Mouse (Mus musculus): ENCODE results near the gene Ppl. TPM values are rescaled to one million over a fixed set of nuclear protein-coding genes. Genes with fewer than 3 reads are reported as not detected.

Ppl gene
- polyA plus RNA-seq, 1 experiment from 2014 or later, result 19.3 TPM

GRCm38 (mm10) chr16:5049182-5049773 lies 82.9 kb downstream of the Ppl start:
- Histone ChIP-seq H3K4me1 (ENCODE audit: control insufficient read depth, insufficient read depth, low read length) (peaks cover 16% of the 10 kb centered on the region), H3K36me3 (ENCODE audit: control insufficient read depth, insufficient read depth, low read length) (peaks cover 47% of the 10 kb centered on the region), H3K27me3 (replicated peaks; ENCODE audit: control insufficient read depth, insufficient read depth, low read length) (no peaks in the 10 kb centered on the region), H3K9me3 (ENCODE audit: control insufficient read depth, low read length) (no peaks in the 10 kb centered on the region), H3K27ac (replicated peaks; ENCODE audit: low read depth, low read length) (peak overlapping the region; percentile 93), H3K9ac (ENCODE audit: low read depth, low read length) (peak overlapping the region; percentile 88), H3K4me2 (ENCODE audit: low read depth, low read length) (peak overlapping the region; percentile 57), H3K4me3 (ENCODE audit: low read depth, low read length) (peak overlapping the region; percentile 86)
- DNase-seq (ENCODE audit: low spot score) (no peak), ATAC-seq (ENCODE audit: low read depth) (peak; percentile 34)
- under 1% methylated on average over 32 of the region's 38 CpGs for WGBS

GRCm38 (mm10) chr16:5045322-5045721 lies 86.9 kb downstream of the Ppl start:
- ATAC-seq (ENCODE audit: low read depth) (no peak), DNase-seq (ENCODE audit: low spot score) (no peak)
- H3K27me3 ChIP-seq (replicated peaks; ENCODE audit: control insufficient read depth, insufficient read depth, low read length), result no peaks in the 10 kb centered on the region
- H3K4me2 ChIP-seq (ENCODE audit: low read depth, low read length), result no peak overlapping the region
- H3K9ac ChIP-seq (ENCODE audit: low read depth, low read length), result no peak overlapping the region
- 91% methylated on average over 3 of the region's 3 CpGs for WGBS
- no peak overlapping the region for H3K27ac ChIP-seq (replicated peaks; ENCODE audit: low read depth, low read length)
- peaks cover 75% of the 10 kb centered on the region for H3K36me3 ChIP-seq (ENCODE audit: control insufficient read depth, insufficient read depth, low read length)
- no peaks in the 10 kb centered on the region for H3K9me3 ChIP-seq (ENCODE audit: control insufficient read depth, low read length)
- no peak overlapping the region for H3K4me3 ChIP-seq (ENCODE audit: low read depth, low read length)
- peaks cover 14% of the 10 kb centered on the region for H3K4me1 ChIP-seq (ENCODE audit: control insufficient read depth, insufficient read depth, low read length)

- H3K4me3 ChIP-seq (ENCODE audit: low read depth, low read length), result no peak overlapping the region
- no peaks in the 10 kb centered on the region for H3K4me1 ChIP-seq (ENCODE audit: control insufficient read depth, insufficient read depth, low read length)
- H3K27ac ChIP-seq (replicated peaks; ENCODE audit: low read depth, low read length), result no peak overlapping the region
- WGBS, result 79% methylated on average over 5 of the region's 5 CpGs
- H3K9me3 ChIP-seq (ENCODE audit: control insufficient read depth, low read length), result no peaks in the 10 kb centered on the region
- peaks cover 95% of the 10 kb centered on the region for H3K36me3 ChIP-seq (ENCODE audit: control insufficient read depth, insufficient read depth, low read length)
- DNase-seq (ENCODE audit: low spot score) (peak; percentile 21), ATAC-seq (ENCODE audit: low read depth) (no peak)
- no peak overlapping the region for H3K9ac ChIP-seq (ENCODE audit: low read depth, low read length)
- H3K27me3 ChIP-seq (replicated peaks; ENCODE audit: control insufficient read depth, insufficient read depth, low read length), result no peaks in the 10 kb centered on the region
- H3K4me2 ChIP-seq (ENCODE audit: low read depth, low read length), result no peak overlapping the region
These were observed 95.5 kb downstream of the Ppl start for GRCm38 (mm10) chr16:5036649-5037234.

Other genes with a start within 250 kb of the Ppl start
- gene Mgrn1, start 246.2 kb downstream of the Ppl start, polyA plus RNA-seq (2014; fragmentation: Nextera tagmentation; extraction: Ambion mirVana), result 76.2 and 87.8 TPM in 2 replicates
- 143 and 162 TPM in 2 replicates for gene Nudt16l1, start 193.7 kb downstream of the Ppl start, polyA plus RNA-seq (2014; fragmentation: Nextera tagmentation; extraction: Ambion mirVana)
- gene Anks3, start 168.2 kb downstream of the Ppl start, polyA plus RNA-seq (2014; fragmentation: Nextera tagmentation; extraction: Ambion mirVana), result 48.3 and 53.9 TPM in 2 replicates
- 0.22 TPM in 1 of 2 replicates, not detected in the other for gene Sept12, start 134.6 kb downstream of the Ppl start, polyA plus RNA-seq (2014; fragmentation: Nextera tagmentation; extraction: Ambion mirVana)
- gene Smim22, start 125.1 kb downstream of the Ppl start, polyA plus RNA-seq (2014; fragmentation: Nextera tagmentation; extraction: Ambion mirVana), result 5.8 and 9.3 TPM in 2 replicates
- 50.2 and 53.0 TPM in 2 replicates for gene Rogdi, start 118.9 kb downstream of the Ppl start, polyA plus RNA-seq (2014; fragmentation: Nextera tagmentation; extraction: Ambion mirVana)
- 91.3 and 96.0 TPM in 2 replicates for gene Glyr1, start 82.6 kb downstream of the Ppl start, polyA plus RNA-seq (2014; fragmentation: Nextera tagmentation; extraction: Ambion mirVana)
- 24.0 and 24.2 TPM in 2 replicates for gene Ubn1, start 82.4 kb downstream of the Ppl start, polyA plus RNA-seq (2014; fragmentation: Nextera tagmentation; extraction: Ambion mirVana)
- 0.22 and 0.36 TPM in 2 replicates for gene Sec14l5, start 14.7 kb upstream of the Ppl start, polyA plus RNA-seq (2014; fragmentation: Nextera tagmentation; extraction: Ambion mirVana)
- 14.5 and 18.3 TPM in 2 replicates for gene Nagpa, start 71.6 kb upstream of the Ppl start, polyA plus RNA-seq (2014; fragmentation: Nextera tagmentation; extraction: Ambion mirVana)
- 4.8 and 7.6 TPM in 2 replicates for gene AU021092, start 89.9 kb upstream of the Ppl start, polyA plus RNA-seq (2014; fragmentation: Nextera tagmentation; extraction: Ambion mirVana)
- gene Alg1, start 101.2 kb upstream of the Ppl start, polyA plus RNA-seq (2014; fragmentation: Nextera tagmentation; extraction: Ambion mirVana), result 36.8 and 38.2 TPM in 2 replicates
- gene Eef2kmt, start 123.6 kb upstream of the Ppl start, polyA plus RNA-seq (2014; fragmentation: Nextera tagmentation; extraction: Ambion mirVana), result 25.5 and 32.2 TPM in 2 replicates